Mouse (Mus musculus): ENCODE measurements at regions not wholly inside any gene's neighbourhood (a gene's known extent, or its start where the extent isn't known, plus 50 kb on each side); places are given as distances from the start of the nearest gene placed in this dataset.

DNA sequence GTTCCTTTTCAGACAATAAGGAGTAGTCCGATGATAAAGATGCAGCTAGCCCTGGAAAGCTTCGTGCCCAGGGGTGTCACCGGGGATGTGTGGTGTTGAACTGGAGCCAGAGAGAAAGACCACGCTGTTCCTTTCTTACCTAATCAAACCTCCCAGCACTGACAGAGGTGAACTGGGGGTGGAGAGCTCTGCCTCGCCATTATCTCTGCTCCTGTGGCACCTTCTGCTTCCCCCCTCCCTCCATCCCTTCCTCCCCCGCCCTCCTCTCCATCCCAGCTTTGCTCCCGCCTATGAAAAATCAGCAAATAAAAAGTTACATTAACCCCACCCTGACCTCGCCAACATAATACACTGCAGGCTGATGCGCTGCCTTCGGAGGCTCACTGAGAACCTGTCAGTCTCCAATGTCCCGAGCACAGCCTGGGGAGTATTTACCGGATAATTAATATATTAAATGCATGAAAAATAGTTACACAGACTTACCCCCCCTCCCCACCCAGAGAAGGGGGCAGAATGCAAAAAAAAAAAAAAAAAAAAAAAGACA lies 96.6 kb downstream of the Mrm1 start:
- no peaks in the 10 kb centered on the region for H3K9me3 ChIP-seq (ENCODE audit: control insufficient read depth)
- H3K27me3 ChIP-seq (replicated peaks; ENCODE audit: control insufficient read depth, insufficient read depth, low read length): no peaks in the 10 kb centered on the region
- ATAC-seq: no peak
- no peak overlapping the region for H3K4me3 ChIP-seq (ENCODE audit: low read depth, low read length)
- whole genome bisulfite sequencing: 57% methylated on average over 12 of the region's 12 CpGs
- H3K4me1 ChIP-seq (replicated peaks; ENCODE audit: control insufficient read depth, insufficient read depth, low read length): no peaks in the 10 kb centered on the region
- TF ChIP-seq CTCF (IDR thresholded peaks at IDR 0.05; ENCODE audit: low read depth): no peak
- no peak overlapping the region for H3K4me2 ChIP-seq (replicated peaks; ENCODE audit: low read depth)
- H3K9ac ChIP-seq (ENCODE audit: low read depth, low read length): no peak overlapping the region
- no peaks in the 10 kb centered on the region for H3K36me3 ChIP-seq (ENCODE audit: control insufficient read depth, insufficient read depth)
- H3K27ac ChIP-seq (ENCODE audit: low read depth, low read length): no peak overlapping the region

DNA sequence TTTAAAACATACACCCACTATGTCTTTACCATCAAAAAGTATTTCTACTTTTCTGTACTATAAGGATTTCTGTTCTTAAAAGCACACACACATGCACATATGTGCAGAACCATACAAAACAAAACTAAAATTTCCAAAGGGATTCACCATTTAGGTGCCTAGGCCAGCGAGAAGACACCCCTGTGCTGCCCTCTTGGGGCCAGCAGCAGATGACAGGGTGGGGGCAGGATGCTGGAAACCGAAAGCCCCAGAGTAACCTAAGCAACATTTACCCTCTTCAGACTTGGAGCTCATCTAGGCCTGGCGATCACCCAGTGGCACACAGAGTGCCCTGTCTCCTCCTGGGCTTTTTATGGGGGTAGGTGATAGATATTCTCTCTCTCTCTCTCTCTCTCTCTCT lies 97.3 kb downstream of the Mrm1 start:
- H3K4me1 ChIP-seq (replicated peaks; ENCODE audit: control insufficient read depth, insufficient read depth, low read length): no peaks in the 10 kb centered on the region
- no peaks in the 10 kb centered on the region for H3K27me3 ChIP-seq (replicated peaks; ENCODE audit: control insufficient read depth, insufficient read depth, low read length)
- H3K9me3 ChIP-seq (ENCODE audit: control insufficient read depth): no peaks in the 10 kb centered on the region
- no peak overlapping the region for H3K9ac ChIP-seq (ENCODE audit: low read depth, low read length)
- ATAC-seq: no peak
- peak; percentile 54 for TF ChIP-seq CTCF (IDR thresholded peaks at IDR 0.05; ENCODE audit: low read depth)
- WGBS: 31% methylated on average over 3 of the region's 3 CpGs
- no peak overlapping the region for H3K27ac ChIP-seq (ENCODE audit: low read depth, low read length)
- H3K36me3 ChIP-seq (ENCODE audit: control insufficient read depth, insufficient read depth): no peaks in the 10 kb centered on the region
- no peak overlapping the region for H3K4me2 ChIP-seq (replicated peaks; ENCODE audit: low read depth)
- no peak overlapping the region for H3K4me3 ChIP-seq (ENCODE audit: low read depth, low read length)

DNA sequence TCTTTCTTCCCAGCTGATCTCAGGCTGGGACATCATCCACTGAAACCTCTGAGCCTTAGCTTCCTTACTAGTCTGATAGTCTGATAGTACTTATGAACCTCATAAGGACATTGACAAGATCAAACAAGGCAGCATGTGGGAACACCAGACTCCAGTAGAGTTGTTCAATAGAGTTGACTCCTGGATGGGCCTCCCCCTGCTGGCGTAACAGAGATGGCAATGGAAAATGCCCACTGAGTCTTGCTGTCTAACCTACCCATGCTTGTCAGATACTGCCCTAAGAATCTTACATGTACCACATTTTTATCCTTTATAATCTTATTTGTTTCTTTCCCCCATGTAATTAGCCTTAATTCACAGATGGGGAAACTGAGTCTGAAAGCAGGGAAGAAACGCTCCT lies 98.2 kb downstream of the Mrm1 start:
- H3K9me3 ChIP-seq (ENCODE audit: control insufficient read depth): no peaks in the 10 kb centered on the region
- no peak overlapping the region for H3K9ac ChIP-seq (ENCODE audit: low read depth, low read length)
- no peaks in the 10 kb centered on the region for H3K36me3 ChIP-seq (ENCODE audit: control insufficient read depth, insufficient read depth)
- no peaks in the 10 kb centered on the region for H3K4me1 ChIP-seq (replicated peaks; ENCODE audit: control insufficient read depth, insufficient read depth, low read length)
- ATAC-seq: no peak
- H3K27ac ChIP-seq (ENCODE audit: low read depth, low read length): no peak overlapping the region
- WGBS: 69% methylated on average over 2 of the region's 2 CpGs
- peak; percentile 41 for TF ChIP-seq CTCF (IDR thresholded peaks at IDR 0.05; ENCODE audit: low read depth)
- H3K4me3 ChIP-seq (ENCODE audit: low read depth, low read length): no peak overlapping the region
- no peak overlapping the region for H3K4me2 ChIP-seq (replicated peaks; ENCODE audit: low read depth)
- no peaks in the 10 kb centered on the region for H3K27me3 ChIP-seq (replicated peaks; ENCODE audit: control insufficient read depth, insufficient read depth, low read length)

DNA sequence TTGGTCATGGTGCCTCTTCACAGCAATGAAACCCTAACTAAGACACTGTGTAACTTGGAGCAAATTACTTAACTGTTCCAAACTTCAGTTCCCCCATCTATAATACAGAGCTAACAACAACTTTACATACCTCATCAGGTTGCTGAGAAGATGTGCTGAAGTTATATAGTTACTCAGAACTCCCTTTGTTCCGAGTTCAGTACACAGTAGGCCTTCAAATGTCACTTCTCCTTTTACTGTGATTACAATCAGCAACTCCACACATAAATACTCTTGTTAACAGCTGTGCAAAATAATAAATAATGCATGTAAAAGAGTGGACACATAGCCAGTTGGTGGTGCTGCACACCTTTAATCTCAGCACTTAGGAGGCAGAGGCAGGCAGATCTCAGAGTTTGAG lies 99.5 kb downstream of the Mrm1 start:
- Histone ChIP-seq H3K27me3 (replicated peaks; ENCODE audit: control insufficient read depth, insufficient read depth, low read length) (no peaks in the 10 kb centered on the region), H3K4me1 (replicated peaks; ENCODE audit: control insufficient read depth, insufficient read depth, low read length) (no peaks in the 10 kb centered on the region), H3K4me3 (ENCODE audit: low read depth, low read length) (no peak overlapping the region), H3K36me3 (ENCODE audit: control insufficient read depth, insufficient read depth) (no peaks in the 10 kb centered on the region), H3K27ac (ENCODE audit: low read depth, low read length) (no peak overlapping the region), H3K4me2 (replicated peaks; ENCODE audit: low read depth) (no peak overlapping the region), H3K9ac (ENCODE audit: low read depth, low read length) (no peak overlapping the region), H3K9me3 (ENCODE audit: control insufficient read depth) (no peaks in the 10 kb centered on the region)
- TF ChIP-seq CTCF (IDR thresholded peaks at IDR 0.05; ENCODE audit: low read depth): no peak
- ATAC-seq: no peak
- 88% methylated on average over 1 of the region's 1 CpGs for WGBS

DNA sequence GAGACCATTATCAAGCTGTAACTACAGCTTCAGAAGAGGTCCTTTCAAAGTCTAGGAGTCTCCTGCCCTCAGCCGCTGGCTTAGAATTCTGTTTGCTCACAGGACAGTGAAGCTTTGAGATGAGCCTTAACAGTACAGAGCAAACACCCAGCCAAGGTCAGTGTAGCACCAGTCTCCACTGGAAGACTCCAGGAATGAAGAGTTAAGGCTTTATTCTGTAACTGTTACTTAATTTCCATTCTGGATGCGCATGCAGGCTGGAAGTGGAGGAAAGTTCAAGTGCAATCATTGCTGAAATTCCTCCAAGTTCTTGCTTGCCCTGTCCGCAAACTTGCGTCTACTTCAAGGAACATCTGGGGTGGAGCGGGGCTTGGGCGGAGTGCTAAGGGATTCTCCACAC lies 106.6 kb downstream of the Mrm1 start:
- no peak for TF ChIP-seq CTCF (IDR thresholded peaks at IDR 0.05; ENCODE audit: low read depth)
- H3K9ac ChIP-seq (ENCODE audit: low read depth, low read length): no peak overlapping the region
- ATAC-seq: no peak
- no peaks in the 10 kb centered on the region for H3K9me3 ChIP-seq (ENCODE audit: control insufficient read depth)
- H3K36me3 ChIP-seq (ENCODE audit: control insufficient read depth, insufficient read depth): no peaks in the 10 kb centered on the region
- no peak overlapping the region for H3K4me3 ChIP-seq (ENCODE audit: low read depth, low read length)
- H3K4me2 ChIP-seq (replicated peaks; ENCODE audit: low read depth): no peak overlapping the region
- 73% methylated on average over 6 of the region's 6 CpGs for WGBS
- H3K4me1 ChIP-seq (replicated peaks; ENCODE audit: control insufficient read depth, insufficient read depth, low read length): no peaks in the 10 kb centered on the region
- no peaks in the 10 kb centered on the region for H3K27me3 ChIP-seq (replicated peaks; ENCODE audit: control insufficient read depth, insufficient read depth, low read length)
- H3K27ac ChIP-seq (ENCODE audit: low read depth, low read length): no peak overlapping the region

DNA sequence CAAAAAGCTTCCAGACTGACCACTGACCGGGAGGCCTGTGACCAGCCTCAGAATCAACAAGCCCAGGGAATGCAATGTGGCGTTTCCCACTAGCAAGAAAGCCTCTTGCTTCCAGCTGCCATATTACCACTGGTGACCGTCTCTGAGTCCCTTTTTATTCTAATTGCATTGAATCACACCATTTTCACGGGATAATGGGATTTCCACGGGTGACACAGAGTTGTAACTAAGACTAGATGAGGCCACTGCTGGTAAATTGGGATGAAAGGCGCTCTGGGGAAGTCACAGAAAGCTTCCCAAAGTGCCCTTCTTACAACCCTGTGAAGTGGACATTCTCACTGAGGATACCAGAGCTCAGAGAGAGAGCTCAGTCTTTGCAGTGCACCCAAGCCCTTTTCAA lies 107.4 kb downstream of the Mrm1 start:
- H3K27me3 ChIP-seq (replicated peaks; ENCODE audit: control insufficient read depth, insufficient read depth, low read length): no peaks in the 10 kb centered on the region
- ATAC-seq: no peak
- TF ChIP-seq CTCF (IDR thresholded peaks at IDR 0.05; ENCODE audit: low read depth): no peak

DNA sequence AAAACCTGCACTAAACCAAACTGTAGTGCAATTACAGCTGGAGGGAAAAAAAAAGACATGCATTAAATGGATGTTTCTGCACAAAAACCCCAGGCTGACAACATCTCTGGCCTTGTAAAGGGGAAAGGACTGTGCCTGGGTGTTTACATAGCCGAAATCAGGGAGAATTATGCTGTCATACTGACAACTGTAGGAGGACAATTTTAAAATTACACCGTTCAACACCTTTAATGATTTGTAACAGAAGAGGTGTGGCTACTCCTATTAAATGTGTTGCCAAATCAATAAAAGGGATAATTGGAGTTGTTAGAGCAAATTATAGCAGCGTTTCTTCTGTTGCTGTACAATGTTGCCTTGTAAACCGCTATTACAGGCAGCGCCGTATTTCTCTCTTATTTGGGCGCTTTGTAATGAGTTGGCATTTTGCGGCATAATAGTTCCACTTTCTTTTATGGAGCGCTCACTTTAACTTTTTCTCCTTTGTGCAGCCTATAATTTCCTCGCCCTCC lies 111.0 kb downstream of the Mrm1 start:
- H3K9me3 ChIP-seq (ENCODE audit: control insufficient read depth): no peaks in the 10 kb centered on the region
- H3K36me3 ChIP-seq (ENCODE audit: control insufficient read depth, insufficient read depth): no peaks in the 10 kb centered on the region
- whole genome bisulfite sequencing: 77% methylated on average over 10 of the region's 10 CpGs
- TF ChIP-seq CTCF (IDR thresholded peaks at IDR 0.05; ENCODE audit: low read depth): no peak
- no peak overlapping the region for H3K4me3 ChIP-seq (ENCODE audit: low read depth, low read length)
- no peak overlapping the region for H3K4me2 ChIP-seq (replicated peaks; ENCODE audit: low read depth)
- H3K27me3 ChIP-seq (replicated peaks; ENCODE audit: control insufficient read depth, insufficient read depth, low read length): no peaks in the 10 kb centered on the region
- H3K4me1 ChIP-seq (replicated peaks; ENCODE audit: control insufficient read depth, insufficient read depth, low read length): no peaks in the 10 kb centered on the region
- ATAC-seq: no peak
- H3K9ac ChIP-seq (ENCODE audit: low read depth, low read length): no peak overlapping the region
- H3K27ac ChIP-seq (ENCODE audit: low read depth, low read length): no peak overlapping the region

More for the DNA sequence above, 107.4 kb downstream of the Mrm1 start:
- no peak overlapping the region for H3K4me3 ChIP-seq (ENCODE audit: low read depth, low read length)
- no peak overlapping the region for H3K27ac ChIP-seq (ENCODE audit: low read depth, low read length)
- no peaks in the 10 kb centered on the region for H3K4me1 ChIP-seq (replicated peaks; ENCODE audit: control insufficient read depth, insufficient read depth, low read length)
- no peak overlapping the region for H3K9ac ChIP-seq (ENCODE audit: low read depth, low read length)
- 52% methylated on average over 6 of the region's 6 CpGs for WGBS
- no peaks in the 10 kb centered on the region for H3K36me3 ChIP-seq (ENCODE audit: control insufficient read depth, insufficient read depth)
- H3K4me2 ChIP-seq (replicated peaks; ENCODE audit: low read depth): no peak overlapping the region
- no peaks in the 10 kb centered on the region for H3K9me3 ChIP-seq (ENCODE audit: control insufficient read depth)

Data from intestine, postnatal 0 days (tissue).